Mouse (Mus musculus): ENCODE results near the gene Olfr1279. TPM values are rescaled to one million over a fixed set of nuclear protein-coding genes. Genes with fewer than 3 reads are reported as not detected.

The Olfr1279 gene
- total and polyA plus RNA-seq, 3 experiments: not detected

- H3K9ac ChIP-seq (ENCODE audit: insufficient read depth, low read depth): no peak within 1 kb of the TSS
- in situ Hi-C loops (cut with MboI; ENCODE audit: low pct_ligation_motif_present, low pct_unique_long_range_greater_than_20kb, low sequenced_read_pairs) (no loop called here), dilution Hi-C loops (cut with MboI; ENCODE audit: extremely low pct_ligation_motif_present, extremely low pct_unique_long_range_greater_than_20kb, low sequenced_read_pairs) (no loop called here)
- no peak for DNase-seq (ENCODE audit: extremely low read depth)
- no peaks in the 10 kb centered on the region for H3K36me3 ChIP-seq (replicated peaks in 1 of 2; ENCODE audit: control insufficient read depth in 1 of 2, insufficient read depth in 1 of 2, low read length in 1 of 2)
- H3K4me2 ChIP-seq (ENCODE audit: insufficient read depth, low read depth, poor library complexity, severe bottlenecking): no peak within 1 kb of the TSS
- no peak within 1 kb of the TSS for H3K4me3 ChIP-seq (replicated peaks in 1 of 3; ENCODE audit: low read depth in 2 of 3, low read length in 2 of 3, poor library complexity in 1 of 3)
- H3K9me3 ChIP-seq (replicated peaks; ENCODE audit: low read length): peaks cover 16% of the 10 kb centered on the region
- no peaks in the 10 kb centered on the region for H3K4me1 ChIP-seq (ENCODE audit: control insufficient read depth in 1 of 2, insufficient read depth in 2 of 2)
- H3K79me2 ChIP-seq (replicated peaks; ENCODE audit: control insufficient read depth, extremely low read depth, insufficient read depth, poor library complexity, severe bottlenecking): no peaks in the 10 kb centered on the region
- no peak within 1 kb of the TSS for H3K27ac ChIP-seq (ENCODE audit: insufficient read depth, low read depth)
- no peaks in the 10 kb centered on the region for H3K27me3 ChIP-seq (replicated peaks)
- TF ChIP-seq MAFK (IDR thresholded peaks at IDR 0.05; ENCODE audit: insufficient replicate concordance, low read length) (no peak), JUND (conservative IDR thresholded peaks at IDR 0.05; ENCODE audit: low read depth, low read length) (no peak), CTCF (conservative IDR thresholded peaks at IDR 0.05 in 1 of 2, IDR thresholded peaks at IDR 0.05 in 1 of 2; ENCODE audit: low read depth in 2 of 2, low read length in 2 of 2) (no peak), TCF12 (IDR thresholded peaks at IDR 0.05; ENCODE audit: low read depth, low read length) (no peak), ZKSCAN1 (IDR thresholded peaks at IDR 0.05; ENCODE audit: borderline replicate concordance, low read depth, low read length) (no peak), POLR2AphosphoS2 (IDR thresholded peaks at IDR 0.05; ENCODE audit: low read depth, low read length) (no peak), MAZ (IDR thresholded peaks at IDR 0.05; ENCODE audit: low read depth, low read length) (no peak), MAX (IDR thresholded peaks at IDR 0.05; ENCODE audit: low read length) (no peak), UBTF (IDR thresholded peaks at IDR 0.05; ENCODE audit: low read depth, low read length) (no peak), USF1 (IDR thresholded peaks at IDR 0.05; ENCODE audit: low read depth, low read length) (no peak), POLR2A (IDR thresholded peaks at IDR 0.05; ENCODE audit: low read depth, low read length) (no peak), ZNF384 (IDR thresholded peaks at IDR 0.05; ENCODE audit: low read depth, low read length) (no peak), CHD1 (IDR thresholded peaks at IDR 0.05; ENCODE audit: low read depth, low read length) (no peak), GABPA (IDR thresholded peaks at IDR 0.05; ENCODE audit: insufficient replicate concordance, low read depth, low read length) (no peak), ZMIZ1 (IDR thresholded peaks at IDR 0.05; ENCODE audit: low read depth, low read length) (no peak), HCFC1 (IDR thresholded peaks at IDR 0.05; ENCODE audit: low read depth, low read length) (no peak), NRF1 (IDR thresholded peaks at IDR 0.05; ENCODE audit: low read depth, low read length) (no peak), RCOR1 (conservative IDR thresholded peaks at IDR 0.05; ENCODE audit: low read depth, low read length) (no peak), MYC (IDR thresholded peaks at IDR 0.05; ENCODE audit: low read depth, low read length) (no peak)
Measured at GRCm38 (mm10) chr2:111274006-111274405, 26.4 kb upstream of the Olfr1279 start, which contains the start of gene Olfr1277. Gene Olfr1277, minus strand, starts transcription at chr2:111274106.

DNA sequence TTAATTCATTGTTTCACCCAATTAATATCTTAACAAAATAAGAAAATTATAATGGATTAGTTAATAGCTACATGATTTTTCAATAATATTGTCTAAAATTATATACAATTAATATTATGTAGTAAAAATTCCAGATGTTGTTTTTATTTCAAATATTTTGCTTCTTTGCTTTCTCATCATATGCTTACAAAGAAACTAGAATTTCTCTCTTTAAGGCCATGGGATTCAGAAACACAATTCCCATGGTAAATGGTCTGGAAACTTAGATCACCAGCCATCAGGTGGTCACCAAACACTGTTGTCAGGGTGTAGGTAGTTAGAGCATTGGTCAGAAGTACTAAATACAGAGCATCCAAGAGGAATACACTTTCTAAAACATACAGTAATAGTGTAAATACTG, 10.6 kb upstream of the Olfr1279 start, which contains the start of gene Olfr1278:
Olfr1278 (plus strand) TSS at position 301 of the 400 bp plus-strand sequence.
- no peak within 1 kb of the TSS for H3K4me2 ChIP-seq (ENCODE audit: insufficient read depth, low read depth, poor library complexity, severe bottlenecking)
- H3K27me3 ChIP-seq (replicated peaks): no peaks in the 10 kb centered on the region
- no peak within 1 kb of the TSS for H3K27ac ChIP-seq (ENCODE audit: insufficient read depth, low read depth)
- DNase-seq (ENCODE audit: extremely low read depth): no peak
- no peak within 1 kb of the TSS for H3K9ac ChIP-seq (ENCODE audit: insufficient read depth, low read depth)
- H3K36me3 ChIP-seq (replicated peaks in 1 of 2; ENCODE audit: control insufficient read depth in 1 of 2, insufficient read depth in 1 of 2, low read length in 1 of 2): no peaks in the 10 kb centered on the region
- in situ Hi-C loops (cut with MboI; ENCODE audit: low pct_ligation_motif_present, low pct_unique_long_range_greater_than_20kb, low sequenced_read_pairs): no loop called here
- H3K4me1 ChIP-seq (ENCODE audit: control insufficient read depth in 1 of 2, insufficient read depth in 2 of 2): no peaks in the 10 kb centered on the region
- dilution Hi-C loops (cut with MboI; ENCODE audit: extremely low pct_ligation_motif_present, extremely low pct_unique_long_range_greater_than_20kb, low sequenced_read_pairs): no loop called here
- TF ChIP-seq HCFC1 (IDR thresholded peaks at IDR 0.05; ENCODE audit: low read depth, low read length): no peak
- no peak within 1 kb of the TSS for H3K4me3 ChIP-seq (replicated peaks in 1 of 3; ENCODE audit: low read depth in 2 of 3, low read length in 2 of 3, poor library complexity in 1 of 3)
- no peaks in the 10 kb centered on the region for H3K79me2 ChIP-seq (replicated peaks; ENCODE audit: control insufficient read depth, extremely low read depth, insufficient read depth, poor library complexity, severe bottlenecking)
- H3K9me3 ChIP-seq (replicated peaks; ENCODE audit: low read length): peaks cover 7% of the 10 kb centered on the region

Measured in CH12.LX (cell line).